Mouse (Mus musculus): ENCODE data around the gene Kcnq4.

The Kcnq4 gene

DNA sequence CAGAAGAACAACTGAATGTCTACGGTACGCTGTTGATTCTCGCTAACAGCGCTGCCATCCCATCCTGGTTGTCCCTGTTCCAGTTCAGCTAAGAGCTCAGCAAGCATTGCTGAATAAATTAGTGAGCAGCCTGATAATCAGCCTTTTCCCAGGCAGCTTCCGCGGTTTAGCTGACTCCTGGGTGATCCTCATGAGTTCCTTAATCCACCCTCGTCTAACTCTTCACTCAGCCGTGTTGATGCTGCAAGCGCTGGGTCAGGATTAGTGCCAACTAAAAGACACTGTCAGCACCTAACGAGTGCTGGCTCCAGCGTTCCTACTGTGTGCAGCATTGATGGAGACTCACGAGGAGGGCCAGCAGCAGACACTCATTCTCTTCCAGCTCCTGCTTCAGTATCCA, 77.4 kb downstream of the Kcnq4 start:
- DNase-seq (ENCODE audit: low read depth) = no peak

DNA sequence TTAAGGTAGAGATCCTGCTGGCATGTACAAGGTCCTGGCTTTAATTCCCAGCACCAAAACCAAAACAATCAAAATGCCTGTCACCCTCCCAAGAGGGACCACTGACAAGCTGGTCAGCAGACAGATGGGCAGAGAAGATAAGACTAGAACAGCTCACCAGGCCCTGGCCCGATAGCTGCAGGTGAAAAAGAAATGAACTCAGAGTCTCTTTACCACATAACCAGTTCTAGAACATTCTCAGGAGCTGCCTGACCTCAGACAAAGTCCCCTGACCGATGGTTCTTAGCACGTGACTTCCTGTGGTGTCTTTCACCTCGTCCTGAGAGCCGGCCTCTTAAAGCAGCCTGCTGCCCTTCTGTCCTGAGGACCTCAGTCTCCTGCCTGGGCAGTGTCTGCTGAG, 78.8 kb downstream of the Kcnq4 start:
- DNase-seq (ENCODE audit: low read depth) = no peak

DNA sequence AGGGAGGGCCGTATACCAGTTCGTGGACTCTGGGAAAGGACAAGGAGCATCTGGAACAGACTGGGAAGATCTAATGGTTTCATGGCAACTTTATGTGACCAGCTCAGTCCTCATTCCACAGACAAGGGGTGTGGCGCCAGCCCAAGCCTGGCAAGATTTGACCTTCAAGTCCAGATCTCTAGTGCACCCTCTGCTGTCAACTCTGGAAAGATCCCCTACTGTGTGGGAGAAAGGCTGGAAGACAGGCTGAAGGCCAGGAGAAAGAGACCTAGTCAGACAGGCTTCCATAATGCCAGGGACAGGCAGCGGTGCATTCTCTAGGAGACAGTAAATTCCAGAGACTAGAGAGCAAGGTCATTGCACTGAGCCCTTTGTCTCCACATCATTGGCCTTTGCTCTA, 79.9 kb downstream of the Kcnq4 start:
- DNase-seq (ENCODE audit: low read depth) = no peak

GRCm38 (mm10) chr4:120667555-120667954, 80.9 kb downstream of the Kcnq4 start:
- DNase-seq (ENCODE audit: low read depth) = no peak

- no peak for DNase-seq (ENCODE audit: low read depth)
Observed at GRCm38 (mm10) chr4:120667045-120667501, 81.3 kb downstream of the Kcnq4 start.

DNA sequence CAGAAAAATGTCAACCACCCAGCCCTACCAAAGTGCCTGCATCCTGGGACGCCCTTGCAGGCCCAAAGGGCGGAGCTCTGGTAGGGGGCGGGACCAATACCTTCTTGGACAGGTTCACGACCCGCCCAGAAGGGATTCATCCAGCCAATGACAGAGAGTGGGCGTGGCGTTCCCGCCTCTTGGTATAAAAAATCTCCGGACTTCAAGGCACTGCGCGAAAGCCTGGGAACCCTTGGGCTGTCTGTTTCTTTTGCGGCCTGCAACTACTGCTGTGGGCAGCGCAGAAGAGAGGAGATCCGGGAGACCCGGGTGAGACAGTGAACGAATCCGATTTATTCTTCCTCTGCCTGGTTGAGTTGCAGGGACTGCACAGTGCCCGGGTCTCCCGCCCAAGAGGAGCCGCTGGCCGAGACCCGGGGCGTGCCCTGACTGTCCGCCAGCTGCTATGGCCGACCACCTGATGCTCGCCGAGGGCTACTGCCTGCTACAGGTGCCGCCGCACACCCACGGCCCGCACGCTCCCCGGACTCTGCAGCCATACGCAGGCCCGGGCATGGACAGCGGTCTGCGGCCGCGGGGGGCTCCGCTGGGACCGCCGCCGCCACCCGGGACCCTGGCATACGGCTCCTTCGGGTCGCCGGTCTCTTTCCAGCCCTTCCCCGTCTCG, 81.9 kb downstream of the Kcnq4 start, which contains the start of gene Cited4:
Cited4 (plus strand) TSS at position 215 of the 667 bp plus-strand sequence.
- peak; percentile 25 for DNase-seq (ENCODE audit: low read depth)

GRCm38 (mm10) chr4:120665782-120666181, 82.6 kb downstream of the Kcnq4 start:
- DNase-seq (ENCODE audit: low read depth) = no peak

GRCm38 (mm10) chr4:120665144-120665700, 83.2 kb downstream of the Kcnq4 start:
- DNase-seq (ENCODE audit: low read depth) = no peak

GRCm38 (mm10) chr4:120664601-120665000, 83.8 kb downstream of the Kcnq4 start:
- no peak for DNase-seq (ENCODE audit: low read depth)

DNA sequence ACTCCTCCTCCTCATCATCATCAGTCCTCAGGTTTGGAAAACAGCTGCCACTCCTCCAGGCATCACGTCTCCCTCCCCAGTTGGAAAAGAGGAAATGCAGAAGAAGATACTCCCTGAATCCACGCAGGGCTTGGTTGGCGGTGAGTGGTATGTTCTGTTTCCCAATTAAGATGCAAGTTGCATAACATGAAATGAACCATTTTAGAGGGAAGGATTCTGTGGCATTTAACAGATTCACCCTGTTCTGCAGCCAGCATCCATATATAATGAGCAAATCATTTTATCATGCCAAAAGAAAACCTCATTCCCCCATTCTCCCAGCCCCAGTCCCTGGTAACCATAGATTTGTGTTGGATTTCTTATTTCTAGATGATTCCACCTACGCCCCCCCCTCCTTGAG, 87.9 kb downstream of the Kcnq4 start:
- DNase-seq (ENCODE audit: low read depth) = no peak

- no peak for DNase-seq (ENCODE audit: low read depth)
Observed at GRCm38 (mm10) chr4:120655898-120656297, 92.5 kb downstream of the Kcnq4 start.

DNA sequence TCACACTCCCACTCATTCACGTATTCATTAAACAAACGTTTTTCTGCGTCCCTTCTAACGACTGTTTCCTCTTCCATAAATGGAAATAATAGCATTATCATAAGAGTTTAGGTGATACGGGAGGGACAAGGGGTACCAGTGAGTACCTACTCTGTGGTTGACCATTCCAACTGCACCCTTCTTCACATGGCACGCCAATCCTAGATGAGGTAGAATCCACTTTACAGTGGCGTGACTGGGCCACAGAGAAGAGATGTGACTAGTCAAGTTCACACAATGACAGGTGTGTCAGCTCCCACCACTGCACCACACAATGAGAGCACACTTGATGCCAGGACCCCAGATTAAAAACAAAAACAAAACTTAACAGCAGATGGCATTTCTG, 98.2 kb downstream of the Kcnq4 start:
- DNase-seq (ENCODE audit: low read depth) = no peak

DNA sequence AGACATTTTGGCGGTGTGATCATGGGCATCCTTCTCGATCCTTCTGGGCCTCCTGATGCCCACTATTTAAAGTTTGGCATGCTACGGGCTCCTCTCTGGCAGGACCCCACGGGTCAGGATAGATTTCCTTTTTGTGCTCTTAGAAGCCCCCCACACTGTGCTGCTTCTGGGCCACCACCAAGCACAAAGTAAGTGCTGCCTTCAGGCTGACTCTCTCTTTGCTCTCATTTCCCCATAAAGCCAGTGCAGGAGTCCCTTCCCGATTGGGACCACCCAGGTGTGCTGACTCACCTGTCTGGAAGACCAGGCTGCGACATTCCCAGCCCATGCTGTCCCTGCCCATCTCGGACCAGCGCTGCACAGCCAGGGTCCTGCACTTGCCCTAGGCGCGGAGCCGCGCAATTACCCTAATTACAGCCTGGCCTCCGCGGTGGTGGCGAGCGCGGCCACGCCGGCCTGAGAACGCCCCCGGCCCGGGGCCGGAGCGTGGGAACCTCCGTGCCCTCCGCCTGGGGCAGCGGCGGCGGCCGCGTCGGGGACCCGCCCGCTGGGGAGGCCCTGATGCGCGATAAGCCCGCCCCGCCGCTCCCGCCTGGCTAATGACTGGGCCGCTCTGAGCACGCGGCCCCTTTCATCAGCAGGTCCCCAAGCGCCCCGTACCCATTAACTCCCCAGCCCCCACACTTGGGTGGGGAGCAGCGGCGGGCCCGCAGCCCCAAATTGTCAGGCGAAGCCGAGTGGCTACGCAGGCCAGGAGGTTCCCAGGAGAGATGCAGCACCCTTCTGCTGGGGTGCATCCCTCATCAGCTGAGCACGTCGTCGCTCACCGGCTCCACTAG, 98.8 kb downstream of the Kcnq4 start:
- DNase-seq (ENCODE audit: low read depth) = no peak

Measured in fibroblast of lung, adult 2 months (primary cell).